Mouse (Mus musculus): Measurements from ENCODE around the gene Opalin. TPM values are rescaled to one million over a fixed set of nuclear protein-coding genes. Genes with fewer than 3 reads are reported as not detected.

The Opalin gene
- polyA plus RNA-seq (2015; fragmentation: Nextera tagmentation; extraction: Ambion mirVana): not detected in 2 replicates

DNA sequence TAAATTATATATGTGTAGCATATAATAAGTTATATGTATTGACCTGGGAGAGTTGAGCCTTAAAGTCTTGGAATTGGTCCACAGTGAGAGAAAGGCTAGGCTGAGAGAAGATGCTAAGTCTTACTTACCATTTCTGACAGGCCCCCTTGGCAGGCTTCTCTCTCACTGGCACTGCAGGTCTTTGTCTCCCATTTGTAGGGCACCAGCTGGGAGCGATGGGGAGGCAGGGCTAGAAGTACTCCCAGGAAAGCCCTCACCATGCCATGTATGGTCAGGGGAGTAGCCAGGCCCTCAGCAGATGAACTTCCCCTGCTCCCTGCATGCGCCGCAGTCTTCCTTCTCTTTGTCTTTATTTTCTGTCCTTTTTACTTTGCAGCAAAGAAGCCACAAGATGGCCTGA lies at the start of gene Opalin:
Opalin (minus strand) TSS at position 208 of the 400 bp plus-strand sequence.
- Histone ChIP-seq H3K4me1 (replicated peaks) (peaks cover 9% of the 10 kb centered on the region), H3K27ac (no peak within 1 kb of the TSS), H3K36me3 (no peaks in the 10 kb centered on the region), H3K9ac (no peak within 1 kb of the TSS), H3K4me2 (no peak within 1 kb of the TSS), H3K4me3 (no peak within 1 kb of the TSS), H3K27me3 (no peaks in the 10 kb centered on the region; the same call in 1 of the 2 replicates), H3K9me3 (no peaks in the 10 kb centered on the region)
- WGBS: 74% methylated on average over 3 of the region's 3 CpGs
- no peak for ATAC-seq (ENCODE audit: low FRiP score)

DNA sequence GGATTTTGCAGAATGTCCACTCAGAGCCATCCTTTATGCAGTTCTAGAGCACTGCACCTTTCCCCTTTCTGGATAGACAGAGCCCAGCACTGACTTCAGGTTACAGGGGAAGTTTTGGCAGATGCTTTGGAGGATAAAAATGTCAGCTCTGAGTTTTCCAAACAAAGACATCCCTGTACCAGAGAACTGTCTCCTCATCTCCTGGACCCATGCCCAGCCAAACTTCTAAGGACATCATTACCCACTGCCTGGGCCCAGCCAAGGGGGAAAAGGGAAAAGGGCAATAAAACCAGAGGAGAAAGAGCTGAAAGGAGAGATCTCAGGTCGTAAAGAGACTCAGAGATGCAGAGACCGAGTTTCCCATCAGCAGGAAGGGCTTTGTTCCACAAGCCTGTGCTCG lies 46.1 kb upstream of the Opalin start:
- no peak overlapping the region for H3K27ac ChIP-seq
- no peak overlapping the region for H3K4me2 ChIP-seq
- H3K9me3 ChIP-seq: no peaks in the 10 kb centered on the region
- H3K27me3 ChIP-seq: no peaks in the 10 kb centered on the region
- peaks cover 9% of the 10 kb centered on the region for H3K4me1 ChIP-seq (replicated peaks)
- no peak for ATAC-seq (ENCODE audit: low FRiP score)
- 25% methylated on average over 3 of the region's 3 CpGs for WGBS
- no peak overlapping the region for H3K9ac ChIP-seq
- no peaks in the 10 kb centered on the region for H3K36me3 ChIP-seq
- no peak overlapping the region for H3K4me3 ChIP-seq

DNA sequence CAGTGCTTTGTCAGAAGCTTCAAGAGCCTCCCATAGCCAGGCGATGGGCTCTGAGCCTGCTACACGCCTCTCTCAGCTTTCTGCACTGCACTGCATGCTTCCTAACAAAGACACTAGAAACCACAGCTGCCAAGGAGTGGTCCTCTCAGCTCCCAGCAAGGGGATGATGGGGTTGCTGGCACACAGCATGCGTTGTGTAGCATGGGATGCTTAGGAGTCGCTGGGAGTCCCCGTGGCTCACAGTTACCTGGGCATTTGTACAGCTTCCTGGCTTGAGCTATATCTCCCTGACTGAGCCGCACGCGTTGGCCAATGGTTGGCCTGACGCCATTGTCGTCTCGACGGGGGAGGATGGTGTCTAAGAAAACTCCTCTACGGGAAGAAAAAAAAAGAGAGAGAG lies 43.0 kb upstream of the Opalin start:
- ATAC-seq (ENCODE audit: low FRiP score): no peak
- H3K36me3 ChIP-seq: no peaks in the 10 kb centered on the region

DNA sequence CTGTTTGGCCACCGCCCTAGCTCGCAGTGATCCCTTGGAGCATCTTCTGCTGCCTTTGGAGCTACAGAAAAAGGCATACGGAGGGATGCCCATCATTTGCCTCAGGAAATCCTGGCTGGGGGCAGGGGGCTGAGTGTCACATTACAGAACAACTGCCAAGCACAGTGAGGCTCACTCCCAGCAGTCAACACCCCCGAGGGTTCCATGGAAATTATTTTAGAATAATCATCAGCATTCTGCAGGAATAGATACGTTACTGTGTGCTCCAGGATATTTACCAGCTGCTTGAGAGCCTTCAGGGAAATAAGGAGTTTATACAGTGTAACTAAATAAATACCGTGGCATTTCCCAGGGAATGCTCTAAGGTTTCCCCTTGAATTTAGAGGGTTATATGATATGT lies 41.4 kb upstream of the Opalin start:
- H3K4me3 ChIP-seq: no peak overlapping the region
- no peaks in the 10 kb centered on the region for H3K27me3 ChIP-seq
- H3K4me2 ChIP-seq: no peak overlapping the region
- H3K27ac ChIP-seq: no peak overlapping the region
- no peak overlapping the region for H3K9ac ChIP-seq
- H3K9me3 ChIP-seq: no peaks in the 10 kb centered on the region
- no peak for ATAC-seq (ENCODE audit: low FRiP score)
- peaks cover 36% of the 10 kb centered on the region for H3K4me1 ChIP-seq (replicated peaks)
- WGBS: 44% methylated on average over 6 of the region's 6 CpGs
- no peaks in the 10 kb centered on the region for H3K36me3 ChIP-seq

More for the DNA sequence above, 43.0 kb upstream of the Opalin start:
- no peak overlapping the region for H3K27ac ChIP-seq
- H3K27me3 ChIP-seq: no peaks in the 10 kb centered on the region
- H3K4me2 ChIP-seq: no peak overlapping the region
- WGBS: 89% methylated on average over 13 of the region's 13 CpGs
- no peak overlapping the region for H3K4me3 ChIP-seq
- H3K9ac ChIP-seq: no peak overlapping the region
- H3K4me1 ChIP-seq (replicated peaks): peaks cover 21% of the 10 kb centered on the region
- H3K9me3 ChIP-seq: no peaks in the 10 kb centered on the region

DNA sequence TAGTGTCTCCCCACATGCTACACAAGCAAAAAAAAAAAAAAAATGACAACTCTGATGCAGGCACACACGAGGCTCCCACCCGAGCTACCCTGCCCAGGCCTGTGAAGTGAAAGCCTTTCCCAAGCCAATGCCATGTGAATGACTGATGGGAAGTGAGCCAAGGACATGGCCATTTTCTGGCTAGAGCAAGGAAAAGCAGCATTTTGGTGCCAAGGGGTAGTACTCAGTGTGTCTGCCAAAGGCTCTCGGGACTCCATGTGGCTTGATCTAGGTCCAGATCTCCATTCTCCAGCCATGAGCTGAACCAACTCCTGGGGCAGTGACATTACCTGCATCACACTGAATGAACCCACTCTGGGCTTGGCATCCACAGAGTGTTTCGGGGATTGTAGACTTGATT lies 40.4 kb upstream of the Opalin start:
- H3K4me2 ChIP-seq: no peak overlapping the region
- ATAC-seq (ENCODE audit: low FRiP score): no peak
- H3K9me3 ChIP-seq: no peaks in the 10 kb centered on the region
- WGBS: 76% methylated on average over 4 of the region's 4 CpGs
- H3K9ac ChIP-seq: no peak overlapping the region
- H3K4me3 ChIP-seq: no peak overlapping the region
- no peak overlapping the region for H3K27ac ChIP-seq
- no peaks in the 10 kb centered on the region for H3K36me3 ChIP-seq
- no peaks in the 10 kb centered on the region for H3K27me3 ChIP-seq
- peaks cover 45% of the 10 kb centered on the region for H3K4me1 ChIP-seq (replicated peaks)

DNA sequence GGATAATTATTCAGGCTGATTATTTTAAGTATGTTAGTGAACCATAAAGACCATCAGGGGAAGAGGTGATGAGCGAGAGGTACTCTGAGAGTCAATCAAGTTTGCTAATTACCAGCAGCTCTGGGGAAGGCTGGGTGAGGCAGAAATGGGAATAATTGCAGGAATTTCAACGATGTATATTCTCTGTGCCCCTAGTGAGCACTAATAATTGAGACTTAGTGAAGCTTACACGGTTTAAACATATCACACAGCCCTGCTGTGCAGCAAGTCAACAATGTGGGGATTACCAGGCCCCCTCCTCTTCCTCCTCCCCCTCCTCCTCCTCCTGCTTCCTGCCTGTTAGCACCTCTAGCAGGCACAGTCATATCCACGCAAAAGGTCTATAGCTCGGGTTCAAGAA lies 37.7 kb upstream of the Opalin start:
- H3K4me3 ChIP-seq: no peak overlapping the region
- H3K9ac ChIP-seq: no peak overlapping the region
- peaks cover 59% of the 10 kb centered on the region for H3K4me1 ChIP-seq (replicated peaks)
- H3K27ac ChIP-seq: 0 out of 2 replicates have a peak overlapping the region, but pooled peaks have one; percentile 6
- peak overlapping the region; percentile 6; the same call in 1 of the 2 replicates for H3K4me2 ChIP-seq
- 0 out of 2 replicates have a peak, but pooled peaks cover 3% of the 10 kb centered on the region for H3K27me3 ChIP-seq
- ATAC-seq (ENCODE audit: low FRiP score): peak; percentile 40; the same call in 1 of the 2 replicates
- H3K9me3 ChIP-seq: no peaks in the 10 kb centered on the region
- no peaks in the 10 kb centered on the region for H3K36me3 ChIP-seq
- WGBS: 22% methylated on average over 5 of the region's 5 CpGs

DNA sequence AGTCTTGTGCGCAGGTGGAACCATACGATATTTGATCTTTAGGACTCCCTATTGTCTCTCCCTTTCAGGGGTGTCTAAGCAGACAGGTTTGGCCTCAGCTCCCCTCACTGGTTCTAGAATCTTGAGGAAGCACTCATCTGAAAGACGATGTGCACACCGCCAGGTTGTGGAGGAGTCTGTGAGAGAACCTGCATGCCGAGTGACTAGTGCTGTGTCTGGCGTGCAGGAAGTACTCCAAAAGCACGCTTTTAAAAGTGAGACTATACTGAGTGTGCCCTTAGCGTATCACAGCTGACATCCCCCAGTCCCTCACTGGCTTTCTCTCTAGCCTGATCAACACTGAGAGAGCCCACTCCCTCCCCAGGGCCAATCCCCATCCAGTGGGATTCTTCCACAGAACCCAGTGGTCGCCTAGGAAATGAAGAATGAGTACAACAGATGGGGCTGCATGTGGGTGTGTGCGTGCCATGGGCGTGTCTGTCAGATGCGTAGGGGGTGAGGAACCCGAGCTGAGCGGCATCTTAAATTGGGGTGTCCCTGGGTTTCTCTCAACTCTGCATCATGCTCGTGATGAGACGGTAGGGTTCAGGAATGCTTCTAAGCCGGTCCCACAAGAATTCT lies 37.1 kb upstream of the Opalin start:
- Histone ChIP-seq H3K36me3 (no peaks in the 10 kb centered on the region), H3K4me3 (no peak overlapping the region), H3K4me2 (peak overlapping the region; percentile 6; the same call in 1 of the 2 replicates), H3K27me3 (0 out of 2 replicates have a peak, but pooled peaks cover 3% of the 10 kb centered on the region), H3K4me1 (replicated peaks) (peaks cover 65% of the 10 kb centered on the region), H3K27ac (no peak overlapping the region), H3K9ac (no peak overlapping the region), H3K9me3 (no peaks in the 10 kb centered on the region)
- peak; percentile 68 for ATAC-seq (ENCODE audit: low FRiP score)
- 43% methylated on average over 17 of the region's 17 CpGs for WGBS

DNA sequence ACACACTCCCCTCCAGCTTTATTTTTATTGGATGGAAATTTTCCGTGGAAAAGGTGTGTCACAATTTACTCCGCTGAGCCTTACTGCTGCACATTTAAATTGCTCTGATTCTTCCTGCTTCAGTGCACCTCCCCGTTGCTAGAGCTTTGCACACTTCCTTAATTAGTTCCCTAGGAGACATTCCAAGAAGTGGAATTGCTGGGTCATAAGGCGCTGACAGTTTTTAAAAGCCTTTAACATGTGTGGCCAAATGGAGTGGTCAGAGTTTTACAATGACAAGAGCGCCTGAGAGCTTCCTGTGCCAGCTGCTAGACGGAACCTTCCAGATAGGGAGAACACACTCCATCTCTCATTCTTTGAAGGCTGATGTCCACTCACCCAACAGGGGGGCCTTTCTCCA lies 35.7 kb upstream of the Opalin start:
- no peaks in the 10 kb centered on the region for H3K9me3 ChIP-seq
- H3K4me1 ChIP-seq (replicated peaks): peaks cover 58% of the 10 kb centered on the region
- peaks cover 3% of the 10 kb centered on the region; the same call in 1 of the 2 replicates for H3K27me3 ChIP-seq
- no peak overlapping the region for H3K4me2 ChIP-seq
- no peak for ATAC-seq (ENCODE audit: low FRiP score)
- H3K27ac ChIP-seq: no peak overlapping the region
- H3K36me3 ChIP-seq: no peaks in the 10 kb centered on the region
- H3K4me3 ChIP-seq: no peak overlapping the region
- no peak overlapping the region for H3K9ac ChIP-seq
- 35% methylated on average over 6 of the region's 6 CpGs for WGBS

DNA sequence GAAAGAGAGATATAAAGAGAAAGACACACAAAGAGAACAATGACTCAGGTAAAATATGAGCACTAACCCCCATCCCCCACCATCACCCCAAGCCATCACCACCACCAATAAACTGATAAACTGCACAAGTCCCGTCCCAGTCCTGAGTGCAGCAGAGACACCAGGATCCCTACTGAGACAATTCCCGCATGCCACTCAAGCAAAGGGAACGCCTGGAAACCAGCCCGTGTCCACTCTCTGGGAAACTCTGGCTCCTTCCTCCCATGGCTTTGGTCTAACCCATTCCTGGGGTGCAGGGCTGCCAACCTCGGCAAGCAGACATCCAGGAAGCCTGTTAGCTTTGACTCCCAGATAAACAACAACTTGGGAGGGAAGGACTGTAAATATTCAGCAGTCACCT lies 33.1 kb upstream of the Opalin start:
- H3K9ac ChIP-seq: no peak overlapping the region
- no peak overlapping the region for H3K4me2 ChIP-seq
- peaks cover 50% of the 10 kb centered on the region for H3K4me1 ChIP-seq (replicated peaks)
- WGBS: 30% methylated on average over 5 of the region's 5 CpGs
- no peak for ATAC-seq (ENCODE audit: low FRiP score)
- H3K36me3 ChIP-seq: no peaks in the 10 kb centered on the region
- H3K27ac ChIP-seq: no peak overlapping the region
- peaks cover 15% of the 10 kb centered on the region for H3K27me3 ChIP-seq
- H3K4me3 ChIP-seq: no peak overlapping the region
- no peaks in the 10 kb centered on the region for H3K9me3 ChIP-seq

DNA sequence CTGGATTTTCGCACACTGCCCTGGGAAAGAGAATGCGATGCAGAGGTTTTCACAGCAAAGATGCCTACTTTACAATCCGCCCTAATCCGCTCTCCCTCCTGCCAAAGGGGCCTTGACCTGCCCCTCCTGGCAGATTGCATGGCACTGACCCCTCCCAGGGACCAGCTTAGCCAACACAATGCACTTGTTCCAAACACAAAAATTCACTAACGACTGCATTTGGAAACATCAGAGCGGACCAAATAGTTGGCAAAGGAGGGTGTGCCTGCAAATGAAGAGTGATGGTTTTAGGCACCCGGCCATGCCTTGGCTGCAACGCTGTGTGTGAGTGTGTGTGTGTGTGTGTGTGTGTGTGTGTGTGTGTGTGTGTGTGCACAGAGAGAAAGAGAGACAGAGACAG lies 32.6 kb upstream of the Opalin start:
- no peak overlapping the region for H3K27ac ChIP-seq
- no peak overlapping the region for H3K4me2 ChIP-seq
- peak; percentile 49 for ATAC-seq (ENCODE audit: low FRiP score)
- peaks cover 45% of the 10 kb centered on the region for H3K4me1 ChIP-seq (replicated peaks)
- peaks cover 15% of the 10 kb centered on the region for H3K27me3 ChIP-seq
- no peak overlapping the region for H3K4me3 ChIP-seq
- H3K9ac ChIP-seq: no peak overlapping the region
- WGBS: 38% methylated on average over 8 of the region's 8 CpGs
- H3K36me3 ChIP-seq: no peaks in the 10 kb centered on the region
- no peaks in the 10 kb centered on the region for H3K9me3 ChIP-seq

DNA sequence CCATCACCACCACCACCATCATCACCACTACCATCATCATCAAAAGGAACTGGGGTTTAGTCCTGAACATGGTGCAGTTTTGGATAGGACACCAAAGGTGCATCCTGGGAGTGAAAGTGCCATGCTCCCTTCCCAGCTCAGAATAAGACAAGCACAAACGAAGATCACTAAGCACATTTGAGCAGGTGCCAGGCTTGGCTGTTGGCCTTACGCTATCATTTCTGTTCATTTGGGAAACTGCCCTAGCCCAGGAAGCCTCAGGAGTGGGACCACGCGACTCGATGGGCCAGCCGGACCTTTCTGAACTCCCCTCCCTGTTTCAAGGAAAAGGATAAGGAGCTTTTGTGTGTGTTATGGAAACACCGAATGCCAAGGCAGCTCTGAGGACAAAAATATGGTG lies 31.8 kb upstream of the Opalin start:
- Histone ChIP-seq H3K27ac (no peak overlapping the region), H3K27me3 (peaks cover 15% of the 10 kb centered on the region), H3K36me3 (no peaks in the 10 kb centered on the region), H3K4me1 (replicated peaks) (peaks cover 37% of the 10 kb centered on the region), H3K4me3 (no peak overlapping the region), H3K4me2 (no peak overlapping the region), H3K9me3 (no peaks in the 10 kb centered on the region), H3K9ac (no peak overlapping the region)
- ATAC-seq (ENCODE audit: low FRiP score): no peak
- 76% methylated on average over 7 of the region's 7 CpGs for WGBS

DNA sequence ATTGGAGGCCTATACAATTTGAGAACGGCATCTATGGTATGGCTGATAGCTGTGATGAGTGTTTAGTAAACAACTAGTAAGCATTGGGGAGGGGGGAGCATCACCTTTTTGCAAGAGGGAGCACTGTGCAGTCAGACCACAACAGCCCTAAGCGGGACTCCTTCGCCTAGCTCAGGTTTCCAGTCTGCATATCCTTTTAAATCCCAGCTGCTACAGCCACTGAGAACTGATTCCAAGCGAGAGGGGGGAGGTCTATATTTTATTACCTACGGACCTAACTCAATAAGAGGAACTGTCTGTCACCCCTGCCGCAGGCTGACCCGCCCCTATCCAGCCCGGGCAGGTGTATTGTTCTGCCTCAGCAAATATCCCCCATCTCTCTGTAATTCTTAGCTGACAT lies 30.6 kb upstream of the Opalin start:
- Histone ChIP-seq H3K27me3 (peaks cover 15% of the 10 kb centered on the region), H3K9me3 (no peaks in the 10 kb centered on the region), H3K4me2 (no peak overlapping the region), H3K4me1 (replicated peaks) (peaks cover 27% of the 10 kb centered on the region), H3K36me3 (no peaks in the 10 kb centered on the region), H3K27ac (no peak overlapping the region), H3K9ac (no peak overlapping the region), H3K4me3 (no peak overlapping the region)
- ATAC-seq (ENCODE audit: low FRiP score): no peak
- WGBS: 73% methylated on average over 8 of the region's 8 CpGs

DNA sequence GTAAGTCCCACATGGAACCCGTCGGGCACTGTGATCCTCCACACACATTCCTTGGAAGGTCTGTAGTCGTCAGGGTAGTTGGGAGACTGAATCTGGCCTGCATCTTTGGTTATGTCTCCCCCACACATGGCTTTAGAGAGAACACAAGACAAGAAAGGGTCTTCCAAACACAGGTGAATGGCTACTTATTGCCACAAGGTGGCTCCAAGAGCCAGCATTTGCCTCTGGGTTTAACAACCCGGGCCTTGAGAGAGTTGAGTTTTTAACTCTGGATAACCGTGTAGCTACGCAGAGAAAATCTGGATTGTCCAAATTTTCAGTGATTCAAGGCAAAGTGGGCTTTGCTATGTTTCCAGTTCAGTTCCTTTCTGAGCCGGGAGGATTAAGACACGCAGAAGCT lies 28.0 kb upstream of the Opalin start:
- no peak overlapping the region for H3K4me3 ChIP-seq
- H3K36me3 ChIP-seq: no peaks in the 10 kb centered on the region
- WGBS: 41% methylated on average over 8 of the region's 8 CpGs
- peaks cover 14% of the 10 kb centered on the region for H3K4me1 ChIP-seq (replicated peaks)
- H3K9me3 ChIP-seq: no peaks in the 10 kb centered on the region
- H3K27ac ChIP-seq: no peak overlapping the region
- no peak for ATAC-seq (ENCODE audit: low FRiP score)
- H3K27me3 ChIP-seq: peaks cover 12% of the 10 kb centered on the region
- no peak overlapping the region for H3K4me2 ChIP-seq
- no peak overlapping the region for H3K9ac ChIP-seq

All from hindbrain, embryonic 13.5 days (tissue).